Mouse (Mus musculus): Measurements from ENCODE around the gene Gm20388. TPM values are rescaled to one million over a fixed set of nuclear protein-coding genes. Genes with fewer than 3 reads are reported as not detected.
A peak's percentile ranks its signal among the peaks of the same experiment; 100 is the strongest.

Gene Gm20388
- polyA plus RNA-seq, 1 experiment from 2014 or later, result 7.4 TPM

DNA sequence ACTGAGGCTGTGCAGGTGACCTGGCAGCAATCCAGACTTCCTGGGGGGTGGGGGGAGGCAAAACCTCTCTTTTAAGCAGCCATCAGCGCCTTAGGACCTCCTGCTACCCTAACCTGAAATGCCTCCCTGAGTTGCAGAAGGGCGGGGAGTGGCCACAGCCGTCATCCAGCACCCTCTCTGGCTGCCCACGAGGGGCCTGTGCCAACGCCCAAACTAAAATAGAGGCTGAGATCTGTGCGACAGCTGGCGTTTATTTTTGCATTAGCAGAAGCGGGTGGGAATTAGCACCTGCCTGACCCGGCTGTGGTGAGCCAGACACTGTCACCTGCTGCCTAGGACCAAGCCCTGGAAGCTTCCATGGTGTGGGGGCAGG, 2726.1 kb downstream of the Gm20388 start:
- 36% methylated on average over 9 of the region's 9 CpGs for WGBS
- Histone ChIP-seq H3K9me3 (replicated peaks; ENCODE audit: control insufficient read depth, low read length) (no peaks in the 10 kb centered on the region), H3K4me3 (replicated peaks; ENCODE audit: low read length) (no peak overlapping the region), H3K4me1 (ENCODE audit: control insufficient read depth, insufficient read depth, low read length) (peaks cover 44% of the 10 kb centered on the region), H3K4me2 (ENCODE audit: low read depth, low read length) (peak overlapping the region; percentile 19; the same call in 1 of the 2 replicates), H3K27me3 (ENCODE audit: control insufficient read depth, insufficient read depth, low read length) (no peaks in the 10 kb centered on the region), H3K36me3 (ENCODE audit: control insufficient read depth, insufficient read depth, low read length) (no peaks in the 10 kb centered on the region), H3K9ac (ENCODE audit: low read length) (no peak overlapping the region; the same call in 1 of the 2 replicates), H3K27ac (ENCODE audit: low read length) (peak overlapping the region; percentile 87)
- 0 out of 2 replicates have a peak, but pooled peaks have one; percentile 6 for ATAC-seq (ENCODE audit: insufficient read depth, low FRiP score)

GRCm38 (mm10) chr8:122637230-122637629, 2726.6 kb downstream of the Gm20388 start:
- WGBS, result 78% methylated on average over 9 of the region's 9 CpGs
- H3K9me3 ChIP-seq (replicated peaks; ENCODE audit: control insufficient read depth, low read length), result no peaks in the 10 kb centered on the region
- no peak for ATAC-seq (ENCODE audit: insufficient read depth, low FRiP score)
- no peak overlapping the region for H3K4me2 ChIP-seq (ENCODE audit: low read depth, low read length)
- no peak overlapping the region for H3K4me3 ChIP-seq (replicated peaks; ENCODE audit: low read length)
- no peaks in the 10 kb centered on the region for H3K27me3 ChIP-seq (ENCODE audit: control insufficient read depth, insufficient read depth, low read length)
- H3K27ac ChIP-seq (ENCODE audit: low read length), result peak overlapping the region; percentile 87
- no peak overlapping the region for H3K9ac ChIP-seq (ENCODE audit: low read length)
- H3K4me1 ChIP-seq (ENCODE audit: control insufficient read depth, insufficient read depth, low read length), result peaks cover 49% of the 10 kb centered on the region
- H3K36me3 ChIP-seq (ENCODE audit: control insufficient read depth, insufficient read depth, low read length), result no peaks in the 10 kb centered on the region

- H3K9me3 ChIP-seq (replicated peaks; ENCODE audit: control insufficient read depth, low read length), result no peaks in the 10 kb centered on the region
- H3K4me1 ChIP-seq (ENCODE audit: control insufficient read depth, insufficient read depth, low read length), result peaks cover 54% of the 10 kb centered on the region
- H3K9ac ChIP-seq (ENCODE audit: low read length), result peak overlapping the region; percentile 20; the same call in 1 of the 2 replicates
- no peak overlapping the region for H3K4me3 ChIP-seq (replicated peaks; ENCODE audit: low read length)
- 66% methylated on average over 16 of the region's 16 CpGs for WGBS
- 0 out of 2 replicates have a peak overlapping the region, but pooled peaks have one; percentile 47 for H3K27ac ChIP-seq (ENCODE audit: low read length)
- no peaks in the 10 kb centered on the region for H3K27me3 ChIP-seq (ENCODE audit: control insufficient read depth, insufficient read depth, low read length)
- H3K4me2 ChIP-seq (ENCODE audit: low read depth, low read length), result no peak overlapping the region
- no peaks in the 10 kb centered on the region for H3K36me3 ChIP-seq (ENCODE audit: control insufficient read depth, insufficient read depth, low read length)
- no peak for ATAC-seq (ENCODE audit: insufficient read depth, low FRiP score)
Observed at GRCm38 (mm10) chr8:122638601-122639000, 2728.0 kb downstream of the Gm20388 start.

DNA sequence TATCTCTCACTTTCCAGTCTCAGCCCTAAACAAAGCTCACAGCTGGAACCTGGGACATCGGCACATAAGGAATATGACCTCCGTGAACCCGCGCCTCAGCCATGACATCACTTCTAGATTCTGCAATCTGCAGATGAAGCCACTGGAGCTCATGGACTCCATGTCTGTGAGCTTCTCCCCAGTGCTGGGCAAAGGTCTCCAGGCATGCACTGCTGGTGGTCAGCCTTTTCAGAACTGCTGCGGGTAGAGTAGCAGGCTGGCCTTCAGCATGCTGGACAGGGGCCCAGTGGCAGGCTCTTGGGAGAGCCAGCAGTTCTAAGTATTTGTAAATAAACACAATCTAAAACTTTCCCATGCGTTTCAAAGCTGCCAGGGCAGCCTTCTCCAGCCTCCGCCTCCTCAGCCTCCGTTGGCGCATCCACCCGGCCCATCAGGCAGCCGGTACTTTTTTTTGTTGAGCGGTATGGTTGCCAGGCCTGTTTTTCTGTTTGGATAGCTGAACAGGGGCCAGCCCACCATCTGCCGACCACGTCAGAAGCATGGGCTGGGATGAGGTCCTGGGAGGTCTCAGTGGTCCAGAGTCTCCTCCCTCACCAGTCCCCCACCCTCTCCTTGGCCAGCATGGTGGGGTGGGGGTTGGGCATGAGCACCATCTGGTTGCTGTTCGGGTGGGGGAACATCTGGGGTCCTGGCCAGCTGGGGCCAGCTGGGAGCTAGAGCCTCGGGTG, 2729.0 kb downstream of the Gm20388 start:
- no peak overlapping the region for H3K9ac ChIP-seq (ENCODE audit: low read length)
- no peak overlapping the region for H3K4me2 ChIP-seq (ENCODE audit: low read depth, low read length)
- peaks cover 54% of the 10 kb centered on the region for H3K4me1 ChIP-seq (ENCODE audit: control insufficient read depth, insufficient read depth, low read length)
- no peak overlapping the region for H3K4me3 ChIP-seq (replicated peaks; ENCODE audit: low read length)
- no peaks in the 10 kb centered on the region for H3K36me3 ChIP-seq (ENCODE audit: control insufficient read depth, insufficient read depth, low read length)
- H3K27ac ChIP-seq (ENCODE audit: low read length), result peak overlapping the region; percentile 47
- no peaks in the 10 kb centered on the region for H3K27me3 ChIP-seq (ENCODE audit: control insufficient read depth, insufficient read depth, low read length)
- ATAC-seq (ENCODE audit: insufficient read depth, low FRiP score), result peak; percentile 52; the same call in 1 of the 2 replicates
- H3K9me3 ChIP-seq (replicated peaks; ENCODE audit: control insufficient read depth, low read length), result no peaks in the 10 kb centered on the region
- 21% methylated on average over 16 of the region's 16 CpGs for WGBS

DNA sequence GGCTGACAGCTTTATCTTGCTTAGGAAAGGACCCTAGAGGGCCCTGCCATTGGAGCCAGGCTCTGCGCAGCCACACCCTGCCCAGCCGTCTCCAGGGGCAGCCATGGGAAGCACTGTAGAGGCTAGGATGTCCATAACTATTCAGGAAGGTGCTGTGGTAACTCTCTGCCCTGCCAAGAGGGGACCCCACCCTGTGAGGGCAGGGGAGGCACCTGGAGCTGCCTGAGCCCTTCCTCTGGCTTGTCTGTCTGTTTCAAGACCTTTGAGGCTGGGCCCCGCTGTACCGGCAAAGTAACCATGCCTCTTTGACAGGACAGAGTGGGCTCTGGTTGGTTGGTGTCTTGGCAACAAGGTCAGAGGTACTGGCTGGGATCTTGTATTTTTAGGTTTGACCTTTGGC, 2730.2 kb downstream of the Gm20388 start:
- Histone ChIP-seq H3K4me2 (ENCODE audit: low read depth, low read length) (no peak overlapping the region), H3K36me3 (ENCODE audit: control insufficient read depth, insufficient read depth, low read length) (no peaks in the 10 kb centered on the region), H3K4me3 (replicated peaks; ENCODE audit: low read length) (no peak overlapping the region), H3K4me1 (ENCODE audit: control insufficient read depth, insufficient read depth, low read length) (peaks cover 50% of the 10 kb centered on the region), H3K27me3 (ENCODE audit: control insufficient read depth, insufficient read depth, low read length) (no peaks in the 10 kb centered on the region), H3K27ac (ENCODE audit: low read length) (no peak overlapping the region), H3K9ac (ENCODE audit: low read length) (no peak overlapping the region), H3K9me3 (replicated peaks; ENCODE audit: control insufficient read depth, low read length) (no peaks in the 10 kb centered on the region)
- ATAC-seq (ENCODE audit: insufficient read depth, low FRiP score), result no peak
- 76% methylated on average over 4 of the region's 4 CpGs for WGBS

DNA sequence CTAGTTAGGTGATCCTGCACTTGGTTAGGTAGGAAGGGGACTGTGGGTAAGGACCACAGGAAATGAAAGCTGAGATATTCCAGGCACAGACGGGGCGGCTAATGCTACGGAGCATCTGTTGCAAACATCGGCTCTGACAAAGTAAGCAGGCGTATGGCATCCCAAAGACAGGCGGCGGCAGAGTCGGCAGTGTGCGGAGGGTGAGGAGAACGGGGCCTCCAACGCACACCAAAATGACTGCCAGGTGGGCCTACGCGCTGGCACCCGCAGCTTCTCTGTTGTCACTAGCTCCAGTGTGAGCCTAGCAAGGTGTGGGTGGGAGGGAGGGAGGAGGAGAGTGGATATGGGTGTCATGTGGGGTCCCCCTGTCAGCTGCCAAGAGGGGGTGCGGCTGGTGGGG, 2730.8 kb downstream of the Gm20388 start:
- Histone ChIP-seq H3K9me3 (replicated peaks; ENCODE audit: control insufficient read depth, low read length) (no peaks in the 10 kb centered on the region), H3K36me3 (ENCODE audit: control insufficient read depth, insufficient read depth, low read length) (no peaks in the 10 kb centered on the region), H3K9ac (ENCODE audit: low read length) (no peak overlapping the region), H3K4me2 (ENCODE audit: low read depth, low read length) (no peak overlapping the region), H3K4me3 (replicated peaks; ENCODE audit: low read length) (no peak overlapping the region), H3K4me1 (ENCODE audit: control insufficient read depth, insufficient read depth, low read length) (peaks cover 47% of the 10 kb centered on the region), H3K27ac (ENCODE audit: low read length) (no peak overlapping the region), H3K27me3 (ENCODE audit: control insufficient read depth, insufficient read depth, low read length) (no peaks in the 10 kb centered on the region)
- 61% methylated on average over 15 of the region's 15 CpGs for WGBS
- ATAC-seq (ENCODE audit: insufficient read depth, low FRiP score), result no peak

DNA sequence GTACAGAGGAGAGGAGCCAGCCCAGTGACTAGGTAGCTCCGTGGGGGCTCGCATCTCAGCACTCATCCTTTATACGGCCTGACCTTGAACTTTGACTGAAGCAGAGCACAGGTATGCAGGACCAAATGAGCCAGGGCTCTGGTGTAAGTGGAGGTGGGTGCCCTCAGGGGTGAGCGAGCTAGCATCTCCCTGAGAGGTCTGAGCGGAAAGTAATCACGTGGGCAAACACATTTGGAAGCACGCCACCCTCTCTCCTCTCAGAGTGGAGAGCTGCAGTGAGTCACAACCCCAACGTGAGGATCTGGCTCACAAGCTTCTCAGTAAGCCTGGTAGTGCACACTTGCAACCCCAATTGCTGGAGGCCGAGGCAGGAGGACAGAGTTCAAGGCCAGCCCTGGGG, 2731.4 kb downstream of the Gm20388 start:
- Histone ChIP-seq H3K4me3 (replicated peaks; ENCODE audit: low read length) (no peak overlapping the region), H3K36me3 (ENCODE audit: control insufficient read depth, insufficient read depth, low read length) (no peaks in the 10 kb centered on the region), H3K27ac (ENCODE audit: low read length) (no peak overlapping the region), H3K4me2 (ENCODE audit: low read depth, low read length) (no peak overlapping the region), H3K27me3 (ENCODE audit: control insufficient read depth, insufficient read depth, low read length) (no peaks in the 10 kb centered on the region), H3K9ac (ENCODE audit: low read length) (no peak overlapping the region), H3K4me1 (ENCODE audit: control insufficient read depth, insufficient read depth, low read length) (peaks cover 41% of the 10 kb centered on the region), H3K9me3 (replicated peaks; ENCODE audit: control insufficient read depth, low read length) (no peaks in the 10 kb centered on the region)
- 43% methylated on average over 9 of the region's 9 CpGs for WGBS
- ATAC-seq (ENCODE audit: insufficient read depth, low FRiP score), result no peak

- Histone ChIP-seq H3K9me3 (replicated peaks; ENCODE audit: control insufficient read depth, low read length) (no peaks in the 10 kb centered on the region), H3K27ac (ENCODE audit: low read length) (no peak overlapping the region), H3K27me3 (ENCODE audit: control insufficient read depth, insufficient read depth, low read length) (no peaks in the 10 kb centered on the region), H3K4me3 (replicated peaks; ENCODE audit: low read length) (no peak overlapping the region), H3K9ac (ENCODE audit: low read length) (no peak overlapping the region), H3K36me3 (ENCODE audit: control insufficient read depth, insufficient read depth, low read length) (no peaks in the 10 kb centered on the region), H3K4me1 (ENCODE audit: control insufficient read depth, insufficient read depth, low read length) (peaks cover 27% of the 10 kb centered on the region), H3K4me2 (ENCODE audit: low read depth, low read length) (no peak overlapping the region)
- 71% methylated on average over 6 of the region's 6 CpGs for WGBS
- no peak for ATAC-seq (ENCODE audit: insufficient read depth, low FRiP score)
Observed at GRCm38 (mm10) chr8:122644175-122644954, 2733.7 kb downstream of the Gm20388 start.

DNA sequence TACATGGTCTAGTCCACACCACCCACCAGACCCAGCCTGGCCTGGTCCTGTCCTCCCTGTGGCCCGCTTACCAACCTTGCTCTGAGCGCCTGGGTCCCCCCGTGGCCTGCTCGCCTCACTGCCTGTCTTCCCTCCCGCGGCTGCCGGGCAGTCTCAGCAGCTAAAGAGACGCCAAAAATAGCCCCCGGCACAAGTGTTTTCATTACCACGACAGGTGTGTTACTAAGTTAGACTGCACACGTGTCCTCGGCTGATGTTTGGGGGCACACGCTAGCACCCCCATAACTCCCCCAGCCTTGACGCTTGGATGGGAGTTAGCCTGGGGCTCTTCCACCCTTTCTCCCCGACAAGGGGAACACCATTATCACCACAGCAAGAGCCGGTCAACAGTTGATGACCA, 2735.7 kb downstream of the Gm20388 start:
- Histone ChIP-seq H3K27ac (ENCODE audit: low read length) (no peak overlapping the region), H3K9ac (ENCODE audit: low read length) (no peak overlapping the region), H3K36me3 (ENCODE audit: control insufficient read depth, insufficient read depth, low read length) (no peaks in the 10 kb centered on the region), H3K4me1 (ENCODE audit: control insufficient read depth, insufficient read depth, low read length) (peaks cover 13% of the 10 kb centered on the region), H3K27me3 (ENCODE audit: control insufficient read depth, insufficient read depth, low read length) (no peaks in the 10 kb centered on the region), H3K9me3 (replicated peaks; ENCODE audit: control insufficient read depth, low read length) (no peaks in the 10 kb centered on the region), H3K4me3 (replicated peaks; ENCODE audit: low read length) (no peak overlapping the region), H3K4me2 (ENCODE audit: low read depth, low read length) (no peak overlapping the region)
- 89% methylated on average over 16 of the region's 16 CpGs for WGBS
- no peak for ATAC-seq (ENCODE audit: insufficient read depth, low FRiP score)
